Mouse (Mus musculus): ENCODE measurements around the gene Abhd11. TPM values are rescaled to one million over a fixed set of nuclear protein-coding genes. Genes with fewer than 3 reads are reported as not detected.
"Not testable (repeated sequence)": the region's sequence is repeated elsewhere in the genome, so short reads cannot be mapped to it uniquely, and the experiment has no call there.

The Abhd11 gene
- total and polyA plus RNA-seq, 3 experiments, result 51.7 to 90.8 (median 52.4) TPM

GRCm38 (mm10) chr5:135023344-135024173 is 14.6 kb downstream of the Abhd11 start, which contains the start of gene Stx1a:
Gene Stx1a (plus strand): TSS chr5:135023482.
- DNase-seq, result peak; percentile 94

- DNase-seq, result no peak
Measured at GRCm38 (mm10) chr5:135024665-135025224, 15.8 kb downstream of the Abhd11 start.

GRCm38 (mm10) chr5:135025899-135026298 is 16.9 kb downstream of the Abhd11 start:
- DNase-seq, result no peak

- DNase-seq, result peak; percentile 91
Measured at GRCm38 (mm10) chr5:135029007-135029854, 20.3 kb downstream of the Abhd11 start.

GRCm38 (mm10) chr5:135032581-135032980 is 23.6 kb downstream of the Abhd11 start:
- DNase-seq, result no peak

GRCm38 (mm10) chr5:135034593-135034992 is 25.6 kb downstream of the Abhd11 start:
- no peak for DNase-seq

GRCm38 (mm10) chr5:135035608-135036359 is 26.8 kb downstream of the Abhd11 start:
- peak; percentile 74 for DNase-seq

GRCm38 (mm10) chr5:135037946-135038345 is 29.0 kb downstream of the Abhd11 start:
- DNase-seq, result no peak

GRCm38 (mm10) chr5:135039541-135039940 is 30.6 kb downstream of the Abhd11 start:
- no peak for DNase-seq

GRCm38 (mm10) chr5:135040059-135040458 is 31.1 kb downstream of the Abhd11 start:
- no peak for DNase-seq

- peak; percentile 75 for DNase-seq
Measured at GRCm38 (mm10) chr5:135040777-135041176, 31.8 kb downstream of the Abhd11 start.

GRCm38 (mm10) chr5:135042105-135042788 is 33.3 kb downstream of the Abhd11 start:
- no peak for DNase-seq

- no peak for DNase-seq
Measured at GRCm38 (mm10) chr5:135044575-135044974, 35.6 kb downstream of the Abhd11 start.

- DNase-seq, result no peak
Measured at GRCm38 (mm10) chr5:135048539-135048938, 39.6 kb downstream of the Abhd11 start.

GRCm38 (mm10) chr5:135049268-135049667 is 40.3 kb downstream of the Abhd11 start:
- DNase-seq, result not testable (repeated sequence)

- no peak for DNase-seq
Measured at GRCm38 (mm10) chr5:135053356-135053755, 44.4 kb downstream of the Abhd11 start.

Other genes starting within 250 kb of the Abhd11 start
- gene Tmem270, start 102.4 kb upstream of the Abhd11 start, total RNA-seq (2021), result not detected
- not detected in 2 replicates for gene Tmem270, start 102.4 kb upstream of the Abhd11 start, polyA plus RNA-seq (2012; rRNA removed)
- gene Cldn13, start 93.6 kb upstream of the Abhd11 start, total RNA-seq (2021), result not detected
- not detected in 2 replicates for gene Cldn13, start 93.6 kb upstream of the Abhd11 start, polyA plus RNA-seq (2012; rRNA removed)
- 10 to 100 TPM; 23.5 to 33.1 TPM for gene Mettl27, start 76.8 kb upstream of the Abhd11 start, total RNA-seq (2021)
- 22.5 and 39.1 TPM in 2 replicates for gene Mettl27, start 76.8 kb upstream of the Abhd11 start, polyA plus RNA-seq (2012; rRNA removed)
- gene Cldn4, start 62.2 kb upstream of the Abhd11 start, total RNA-seq (2021), result not detected
- gene Cldn4, start 62.2 kb upstream of the Abhd11 start, polyA plus RNA-seq (2012; rRNA removed), result 0.06 TPM in 1 of 2 replicates, not detected in the other
- gene Cldn3, start 22.9 kb upstream of the Abhd11 start, total RNA-seq (2021), result under 1 TPM; 0.62 to 0.75 TPM
- gene Cldn3, start 22.9 kb upstream of the Abhd11 start, polyA plus RNA-seq (2012; rRNA removed), result 2.9 and 3.7 TPM in 2 replicates
- 1 to 10 TPM; 5.9 to 7.5 TPM for gene Stx1a, start 14.3 kb downstream of the Abhd11 start, total RNA-seq (2021)
- 23.2 and 31.8 TPM in 2 replicates for gene Stx1a, start 14.3 kb downstream of the Abhd11 start, polyA plus RNA-seq (2012; rRNA removed)
- gene Dnajc30, start 55.0 kb downstream of the Abhd11 start, total RNA-seq (2021), result 10 to 100 TPM; 30.7 to 43.3 TPM
- gene Dnajc30, start 55.0 kb downstream of the Abhd11 start, polyA plus RNA-seq (2012; rRNA removed), result 85.4 and 105 TPM in 2 replicates
- gene Bud23, start 55.8 kb downstream of the Abhd11 start, total RNA-seq (2021), result 10 to 100 TPM; 46.3 to 62.4 TPM
- gene Bud23, start 55.8 kb downstream of the Abhd11 start, polyA plus RNA-seq (2012; rRNA removed), result 62.8 and 65.6 TPM in 2 replicates
- 1 to 10 TPM; 1.4 to 4.5 TPM for gene Vps37d, start 69.1 kb downstream of the Abhd11 start, total RNA-seq (2021)
- 7.4 and 9.7 TPM in 2 replicates for gene Vps37d, start 69.1 kb downstream of the Abhd11 start, polyA plus RNA-seq (2012; rRNA removed)
- 10 to 100 TPM; 49.2 to 91.7 TPM for gene Mlxipl, start 80.7 kb downstream of the Abhd11 start, total RNA-seq (2021)
- 127 and 165 TPM in 2 replicates for gene Mlxipl, start 80.7 kb downstream of the Abhd11 start, polyA plus RNA-seq (2012; rRNA removed)
- gene Tbl2, start 140.5 kb downstream of the Abhd11 start, total RNA-seq (2021), result 10 to 100 TPM; 22.7 to 35.9 TPM
- gene Tbl2, start 140.5 kb downstream of the Abhd11 start, polyA plus RNA-seq (2012; rRNA removed), result 8.7 and 9.2 TPM in 2 replicates
- 10 to 100 TPM; 77.9 to 95.3 TPM for gene Bcl7b, start 159.1 kb downstream of the Abhd11 start, total RNA-seq (2021)
- 52.4 and 79.9 TPM in 2 replicates for gene Bcl7b, start 159.1 kb downstream of the Abhd11 start, polyA plus RNA-seq (2012; rRNA removed)
- 10 to 100 TPM; 70.8 to 78.3 TPM for gene Baz1b, start 178.1 kb downstream of the Abhd11 start, total RNA-seq (2021)
- 26.8 and 30.8 TPM in 2 replicates for gene Baz1b, start 178.1 kb downstream of the Abhd11 start, polyA plus RNA-seq (2012; rRNA removed)
- gene Fzd9, start 242.1 kb downstream of the Abhd11 start, total RNA-seq (2021), result 10 to 100 TPM in 1 of 2 experiments, 1 to 10 TPM in 1; 2.0 to 10.6 TPM
- 9.6 and 14.0 TPM in 2 replicates for gene Fzd9, start 242.1 kb downstream of the Abhd11 start, polyA plus RNA-seq (2012; rRNA removed)